Mouse (Mus musculus) ovary, postnatal 10 days (tissue): ENCODE results near the gene Bco2.

Experiments
- DNase-seq: peaks from one replicate; pipeline ENCODE4 v3.0.0; 2022; ENCODE audit warnings: low spot score

Bco2 gene

GRCm38 (mm10) chr9:50515462-50515861 lies 39.5 kb downstream of the Bco2 start:
- DNase-seq = no peak

- no peak for DNase-seq
Measured at GRCm38 (mm10) chr9:50507570-50507969, 47.4 kb downstream of the Bco2 start.

- no peak for DNase-seq
Measured at GRCm38 (mm10) chr9:50505405-50505804, 49.6 kb downstream of the Bco2 start.

GRCm38 (mm10) chr9:50502949-50503348 lies 52.0 kb downstream of the Bco2 start:
- no peak for DNase-seq

- no peak for DNase-seq
Measured at GRCm38 (mm10) chr9:50500974-50501501, 53.9 kb downstream of the Bco2 start.

- DNase-seq = no peak
Measured at GRCm38 (mm10) chr9:50500467-50500973, 54.5 kb downstream of the Bco2 start.

GRCm38 (mm10) chr9:50499781-50500180 lies 55.2 kb downstream of the Bco2 start:
- no peak for DNase-seq

GRCm38 (mm10) chr9:50498815-50499214 lies 56.2 kb downstream of the Bco2 start:
- DNase-seq = no peak

GRCm38 (mm10) chr9:50497536-50497935 lies 57.4 kb downstream of the Bco2 start:
- no peak for DNase-seq

GRCm38 (mm10) chr9:50497076-50497475 lies 57.9 kb downstream of the Bco2 start:
- DNase-seq = no peak

- DNase-seq = no peak
Measured at GRCm38 (mm10) chr9:50496546-50496945, 58.4 kb downstream of the Bco2 start.

- no peak for DNase-seq
Measured at GRCm38 (mm10) chr9:50496151-50496505, 58.9 kb downstream of the Bco2 start.

GRCm38 (mm10) chr9:50495405-50496150 lies 59.4 kb downstream of the Bco2 start:
- no peak for DNase-seq

GRCm38 (mm10) chr9:50494311-50494710 lies 60.7 kb downstream of the Bco2 start, which contains the start of gene Plet1:
Gene Plet1 (plus strand): TSS chr9:50494525.
- no peak for DNase-seq

GRCm38 (mm10) chr9:50493777-50494176 lies 61.2 kb downstream of the Bco2 start:
- no peak for DNase-seq

- DNase-seq = no peak
Measured at GRCm38 (mm10) chr9:50491531-50492045, 63.4 kb downstream of the Bco2 start.

GRCm38 (mm10) chr9:50490836-50491235 lies 64.1 kb downstream of the Bco2 start:
- no peak for DNase-seq

GRCm38 (mm10) chr9:50485521-50485920 lies 69.5 kb downstream of the Bco2 start:
- no peak for DNase-seq
